Mouse (Mus musculus) brown adipose tissue, adult 24 weeks (tissue): ENCODE measurements around the gene Supt3. TPM values are rescaled to one million over a fixed set of nuclear protein-coding genes. Genes with fewer than 3 reads are reported as not detected.

ENCODE experiments used
- H3K27ac ChIP-seq: fragments of 200-500 bp; replicated peaks from 2 replicates; pipeline ENCODE4 v1.5.1; 2012; ENCODE audit warnings: low read depth, mild to moderate bottlenecking, low read length
- H3K4me1 ChIP-seq: fragments of 200-500 bp; 2 replicates; pipeline ENCODE4 v1.6.1; 2012; ENCODE audit warnings: low read length, mixed read lengths; ENCODE audit not compliant: control insufficient read depth, insufficient read depth, insufficient read length
- H3K4me3 ChIP-seq: fragments of 200-500 bp; 2 replicates; pipeline ENCODE4 v1.5.1; 2012; ENCODE audit warnings: low read depth, mild to moderate bottlenecking, low read length, moderate library complexity; ENCODE audit not compliant: insufficient read depth
- polyA plus RNA-seq: library from polyadenylated mRNA; stranded (reverse); fragments of >200 nt; gene quantifications from 2 replicates; pipeline ENCODE4 v1.2.4, GENCODE M21; 2012; ENCODE audit not compliant: missing spikeins, insufficient read depth, insufficient read length

Gene Supt3
- polyA plus RNA-seq, 1 experiment = 24.0 TPM

DNA sequence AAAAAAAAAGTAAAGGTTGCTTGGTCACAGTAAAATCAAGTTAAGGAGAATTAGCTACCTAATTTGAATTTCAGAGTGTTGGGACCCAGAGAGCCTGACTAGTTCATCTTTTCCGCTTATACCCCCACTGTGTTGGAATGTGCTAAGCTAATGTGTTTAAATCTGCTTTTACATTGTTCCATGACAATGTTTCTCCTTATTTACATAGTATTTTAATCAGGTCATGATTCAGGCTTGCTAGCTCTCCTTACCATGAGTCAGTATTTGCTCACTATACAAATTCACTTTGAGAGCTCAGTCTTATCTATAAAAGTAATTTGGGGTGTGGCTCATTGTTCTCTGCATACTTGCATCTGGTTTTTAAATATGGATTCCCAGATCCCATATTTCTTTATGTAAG is 9.6 kb upstream of the Supt3 start:
- Histone ChIP-seq H3K4me1 (no peaks in the 10 kb centered on the region), H3K27ac (no peak overlapping the region), H3K4me3 (no peak overlapping the region)

DNA sequence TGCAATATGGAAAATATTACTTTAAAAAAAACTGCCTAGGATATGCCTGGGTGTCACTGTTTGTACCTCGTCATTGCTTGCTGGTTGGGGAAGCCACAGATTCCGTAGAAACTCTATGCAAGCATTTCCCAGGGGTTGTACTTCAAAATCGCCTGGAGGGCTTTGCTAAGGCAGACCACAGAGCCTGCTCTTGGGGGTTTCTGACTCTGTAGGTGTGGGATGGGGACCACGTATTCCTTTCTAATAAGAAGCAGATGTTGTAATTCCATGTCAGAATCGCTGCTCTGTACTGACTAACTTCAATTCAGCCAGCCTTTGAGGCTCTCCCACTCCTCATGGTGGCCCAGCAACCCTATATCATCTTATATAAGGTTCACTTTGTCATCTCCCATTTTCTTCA is 8.4 kb upstream of the Supt3 start:
- Histone ChIP-seq H3K27ac (no peak overlapping the region), H3K4me1 (no peaks in the 10 kb centered on the region), H3K4me3 (no peak overlapping the region)

DNA sequence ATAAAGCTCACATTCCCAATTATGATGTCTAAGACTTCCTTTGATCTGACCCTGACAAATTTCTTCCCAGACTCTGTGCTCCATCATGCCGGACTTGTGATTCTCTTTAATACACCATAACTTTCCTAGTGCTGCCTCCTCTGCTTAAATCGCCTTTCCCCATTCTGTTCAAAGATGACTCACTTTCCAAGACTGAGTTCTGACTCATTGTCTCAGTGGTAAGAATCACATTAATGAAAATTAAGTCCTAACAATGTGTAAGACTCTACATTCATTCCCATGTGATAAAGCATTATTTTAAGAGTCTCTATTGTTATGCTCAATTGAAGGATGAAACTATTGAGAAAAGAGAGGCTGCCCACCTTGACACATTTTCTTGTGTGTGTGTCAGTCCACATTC is 6.1 kb upstream of the Supt3 start:
- Histone ChIP-seq H3K4me3 (no peak overlapping the region), H3K27ac (no peak overlapping the region), H3K4me1 (no peaks in the 10 kb centered on the region)

DNA sequence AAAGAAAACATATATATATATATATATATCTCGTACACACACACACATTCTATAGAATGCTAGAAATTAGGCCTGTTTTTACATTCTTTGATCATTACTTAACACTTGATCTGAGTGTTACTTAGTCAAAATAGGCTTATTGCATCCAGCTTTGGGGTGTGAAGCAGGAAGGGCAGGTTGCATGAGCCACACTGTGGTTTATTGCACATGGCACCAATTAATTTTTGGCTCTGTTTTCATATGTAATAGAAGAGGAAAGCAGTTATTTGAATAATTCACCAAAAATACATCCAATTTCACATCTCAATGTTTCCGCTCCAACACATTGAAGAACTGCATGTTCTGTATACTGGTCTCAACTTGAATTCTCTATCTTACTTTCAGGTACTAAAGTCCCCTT is 4.4 kb upstream of the Supt3 start:
- H3K4me3 ChIP-seq = no peak overlapping the region
- H3K4me1 ChIP-seq = no peaks in the 10 kb centered on the region
- no peak overlapping the region for H3K27ac ChIP-seq

DNA sequence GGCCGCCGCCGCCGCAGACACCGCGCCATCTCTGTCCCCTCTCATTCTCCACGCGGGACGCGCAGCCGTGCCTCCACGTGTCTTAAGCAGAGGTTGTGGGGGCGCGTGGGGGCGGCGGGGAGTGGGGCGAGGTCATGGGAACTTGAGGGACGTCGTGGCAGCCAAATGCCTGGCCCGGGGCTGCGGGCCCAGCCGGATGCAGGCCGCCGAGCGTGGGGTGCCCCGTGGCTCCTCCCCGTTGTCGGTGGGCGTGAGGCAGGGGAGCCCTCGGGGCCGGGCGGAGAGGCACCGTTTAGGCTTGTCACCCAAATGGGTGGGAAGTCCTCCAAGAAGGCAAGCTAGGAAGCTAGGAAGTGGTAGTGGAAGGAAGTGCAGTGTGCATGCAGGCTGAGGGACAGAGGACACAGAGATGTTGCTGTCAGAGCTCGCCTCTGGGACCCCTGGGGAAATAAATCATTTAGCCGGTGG is 419 bp downstream of the Supt3 start:
- H3K27ac ChIP-seq = peak overlapping the region; percentile 32
- H3K4me3 ChIP-seq = peak overlapping the region; percentile 65
- H3K4me1 ChIP-seq = no peaks in the 10 kb centered on the region

DNA sequence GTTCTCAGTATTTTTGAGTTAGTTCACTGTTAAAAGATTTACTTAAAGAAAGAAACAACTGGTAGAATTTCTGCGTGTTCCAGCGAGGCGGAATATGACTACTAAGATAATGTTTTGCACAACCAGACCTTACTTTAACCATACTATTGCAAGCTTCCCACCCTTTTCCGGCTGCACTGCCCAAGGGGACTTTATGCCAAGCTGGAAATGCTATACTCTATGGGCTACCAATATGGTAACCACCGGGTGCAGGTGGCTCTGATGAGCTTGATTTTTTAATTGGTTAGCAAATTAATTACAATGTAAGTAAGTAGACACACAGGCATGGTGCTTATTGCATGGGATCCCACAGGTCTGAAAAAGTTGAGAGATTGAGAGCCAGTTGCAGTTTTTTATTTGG is 1.2 kb downstream of the Supt3 start:
- Histone ChIP-seq H3K4me3 (no peak overlapping the region), H3K4me1 (no peaks in the 10 kb centered on the region), H3K27ac (no peak overlapping the region)

DNA sequence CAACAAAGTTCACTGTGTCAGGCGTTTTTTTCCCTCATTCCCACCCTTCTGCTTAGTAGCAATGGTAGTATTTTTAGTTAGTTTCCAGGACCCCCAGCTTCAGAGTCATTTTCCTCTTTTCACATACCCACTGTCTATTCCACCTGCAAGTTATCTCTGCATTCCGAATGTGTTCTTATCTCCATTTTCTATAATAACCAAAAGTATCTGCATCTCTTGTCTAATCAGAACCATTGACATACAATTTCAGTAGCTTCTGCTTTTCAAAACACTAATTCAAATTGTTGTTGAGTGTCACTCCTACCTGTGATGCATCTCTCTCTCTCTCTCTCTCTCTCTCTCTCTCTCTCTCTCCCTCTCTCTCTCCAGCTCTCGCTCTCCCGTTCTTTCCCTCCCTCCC is 3.4 kb downstream of the Supt3 start:
- Histone ChIP-seq H3K4me1 (no peaks in the 10 kb centered on the region), H3K27ac (no peak overlapping the region)

DNA sequence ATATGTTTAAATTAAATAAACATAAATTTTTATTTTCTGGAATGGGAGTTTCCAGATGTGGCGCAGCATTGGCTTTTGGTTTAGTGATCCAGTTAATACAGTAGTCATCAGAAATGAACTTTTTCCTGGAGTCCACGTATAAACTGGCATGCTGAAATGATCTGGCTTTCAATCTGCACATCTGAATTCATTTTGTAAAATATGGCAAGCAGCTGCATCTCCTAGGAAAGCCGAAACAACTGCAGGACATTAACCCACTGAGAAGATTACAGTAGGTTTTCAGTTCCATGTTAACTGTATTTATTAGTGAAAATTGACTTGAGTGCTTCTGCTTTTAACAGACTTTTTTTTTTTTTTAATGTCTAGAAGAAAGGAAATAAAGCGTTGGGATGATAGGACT is 5.4 kb downstream of the Supt3 start:
- Histone ChIP-seq H3K27ac (no peak overlapping the region), H3K4me3 (no peak overlapping the region)

More for the DNA sequence above, 3.4 kb downstream of the Supt3 start:
- H3K4me3 ChIP-seq = no peak overlapping the region

DNA sequence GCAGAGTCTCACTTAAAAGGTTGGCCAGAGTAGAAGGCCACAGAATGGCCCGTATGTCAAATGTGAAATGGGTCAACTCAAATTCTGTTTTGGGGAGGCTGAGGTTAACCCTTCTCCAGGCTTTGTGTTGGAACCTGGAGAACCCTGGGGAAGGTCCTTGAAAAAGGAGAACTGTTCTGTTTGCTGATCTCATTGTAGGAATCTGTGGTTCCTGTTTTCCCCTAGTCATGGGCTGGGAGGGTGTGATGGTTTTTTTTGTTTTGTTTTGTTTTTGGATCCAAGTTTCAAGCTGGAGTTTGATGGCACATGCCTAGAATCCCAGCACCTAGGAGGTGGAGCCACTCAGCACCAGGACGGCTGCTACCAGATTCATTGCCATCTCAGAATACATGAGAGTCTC is 6.2 kb downstream of the Supt3 start:
- H3K4me3 ChIP-seq = no peak overlapping the region
- peaks cover 4% of the 10 kb centered on the region; the same call in 1 of the 2 replicates for H3K4me1 ChIP-seq
- H3K27ac ChIP-seq = no peak overlapping the region

More for the DNA sequence above, 5.4 kb downstream of the Supt3 start:
- H3K4me1 ChIP-seq = peaks cover 4% of the 10 kb centered on the region; the same call in 1 of the 2 replicates

DNA sequence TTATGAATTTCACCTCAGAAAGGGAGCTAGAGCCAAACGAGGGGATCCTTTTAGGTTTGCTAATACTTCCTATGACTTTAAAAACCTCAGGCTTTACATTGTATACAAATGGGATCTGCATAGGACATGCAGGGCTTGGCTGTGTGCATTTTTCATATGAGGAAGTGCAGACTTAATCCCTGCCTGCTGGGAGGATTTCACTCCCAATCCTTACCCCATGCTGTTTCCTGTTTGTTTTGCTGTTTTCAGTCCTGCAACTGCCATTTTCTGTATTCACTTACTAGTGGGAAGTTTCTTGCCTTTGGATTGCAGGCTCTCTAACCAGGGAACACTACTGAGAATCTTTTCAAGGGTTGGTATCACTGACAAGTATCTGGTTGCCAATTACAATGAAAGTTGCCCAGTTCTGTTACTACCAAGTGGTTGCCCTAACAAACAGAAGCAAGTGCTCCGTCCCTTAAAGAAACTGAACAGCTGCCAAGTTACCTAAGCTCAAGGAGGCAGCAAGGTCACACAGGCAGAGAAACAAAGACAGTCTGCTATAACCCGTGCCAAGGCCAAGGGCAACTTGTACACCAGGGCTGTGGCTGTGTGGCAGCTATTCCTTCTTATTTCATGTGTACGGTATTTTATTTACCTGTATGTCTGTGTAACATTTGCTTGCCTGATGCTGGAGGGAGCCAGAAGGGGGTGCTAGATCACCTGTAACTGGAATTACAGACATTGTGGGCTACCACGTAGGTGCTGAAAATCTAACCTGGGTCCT is 12.2 kb downstream of the Supt3 start:
- 0 out of 2 replicates have a peak overlapping the region, but pooled peaks have one; percentile 4 for H3K27ac ChIP-seq
- peaks cover 4% of the 10 kb centered on the region; the same call in 1 of the 2 replicates for H3K4me1 ChIP-seq
- no peak overlapping the region for H3K4me3 ChIP-seq

DNA sequence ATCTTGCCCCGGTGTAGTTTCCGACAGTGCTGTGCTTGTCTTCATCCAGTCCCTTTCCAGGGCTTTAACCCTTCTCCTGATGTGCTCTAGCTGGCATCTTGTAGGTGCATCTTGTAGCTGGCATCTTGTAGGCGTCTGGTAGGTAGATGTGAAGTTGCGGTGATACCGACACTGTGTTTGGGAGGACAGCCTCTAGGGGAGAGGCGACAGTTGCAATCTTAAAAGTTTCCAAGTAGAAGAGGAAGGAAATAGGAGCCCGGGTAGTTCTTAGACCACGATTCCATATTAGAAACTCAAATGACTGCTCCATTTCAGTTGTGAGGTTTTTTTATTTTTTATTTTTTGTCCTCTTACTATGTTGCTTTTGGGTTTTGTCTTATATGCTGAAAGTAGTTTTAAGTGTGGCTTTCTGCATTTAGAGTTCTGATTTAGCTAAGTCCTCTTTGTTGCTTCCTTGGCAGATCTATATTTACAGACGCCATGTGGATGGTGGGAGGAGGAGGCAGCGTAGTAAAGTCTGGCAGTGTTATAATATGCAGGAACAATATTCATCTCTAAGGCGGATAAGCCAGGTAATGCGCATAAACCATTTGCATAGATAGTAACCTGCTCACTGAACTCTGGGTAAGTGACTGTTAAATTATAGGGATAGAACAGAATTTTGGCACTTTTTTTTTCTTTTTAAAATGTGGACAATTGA is 15.4 kb downstream of the Supt3 start:
- Histone ChIP-seq H3K4me1 (no peaks in the 10 kb centered on the region), H3K27ac (no peak overlapping the region), H3K4me3 (no peak overlapping the region)

DNA sequence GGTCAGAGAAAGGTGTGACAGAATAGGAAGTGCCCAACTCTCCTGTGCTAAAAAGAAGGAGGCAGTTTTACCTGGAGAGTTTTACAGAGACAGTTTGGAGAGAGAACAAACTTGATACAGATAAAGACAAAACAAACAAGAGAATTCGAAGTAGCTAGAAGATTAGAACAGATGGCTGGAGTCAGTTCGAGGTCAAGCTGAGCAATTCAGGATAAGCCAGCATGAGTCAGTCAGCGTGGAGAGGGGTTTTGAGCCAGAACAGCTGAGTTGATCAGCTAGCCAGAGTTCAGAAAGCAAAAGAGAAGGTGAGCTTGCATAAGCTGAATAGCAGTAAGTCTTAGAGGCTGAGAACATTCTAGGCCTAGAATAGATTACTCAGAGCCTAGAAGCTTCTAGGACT is 20.4 kb downstream of the Supt3 start:
- H3K4me3 ChIP-seq = no peak overlapping the region
- no peak overlapping the region for H3K27ac ChIP-seq
- H3K4me1 ChIP-seq = no peaks in the 10 kb centered on the region

DNA sequence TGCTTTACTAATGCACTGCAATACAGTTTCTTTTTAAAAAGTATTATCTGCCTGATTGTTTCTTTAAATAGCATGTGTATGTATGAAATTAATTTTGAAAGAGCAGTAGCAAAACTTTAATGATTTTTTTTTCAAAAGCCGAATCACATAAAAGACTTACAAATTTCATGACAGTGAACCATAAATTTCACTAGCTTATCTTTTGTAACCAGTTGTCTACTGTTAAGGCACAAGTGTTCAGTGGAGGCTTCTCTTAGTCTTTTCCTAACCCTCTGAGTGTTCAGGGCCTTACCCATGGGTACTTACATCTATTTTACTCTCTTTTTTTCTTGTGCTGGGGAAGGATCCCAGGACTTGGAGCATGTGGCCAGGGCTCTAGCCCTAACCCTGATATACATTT is 30.1 kb downstream of the Supt3 start:
- Histone ChIP-seq H3K27ac (no peak overlapping the region), H3K4me1 (no peaks in the 10 kb centered on the region)

DNA sequence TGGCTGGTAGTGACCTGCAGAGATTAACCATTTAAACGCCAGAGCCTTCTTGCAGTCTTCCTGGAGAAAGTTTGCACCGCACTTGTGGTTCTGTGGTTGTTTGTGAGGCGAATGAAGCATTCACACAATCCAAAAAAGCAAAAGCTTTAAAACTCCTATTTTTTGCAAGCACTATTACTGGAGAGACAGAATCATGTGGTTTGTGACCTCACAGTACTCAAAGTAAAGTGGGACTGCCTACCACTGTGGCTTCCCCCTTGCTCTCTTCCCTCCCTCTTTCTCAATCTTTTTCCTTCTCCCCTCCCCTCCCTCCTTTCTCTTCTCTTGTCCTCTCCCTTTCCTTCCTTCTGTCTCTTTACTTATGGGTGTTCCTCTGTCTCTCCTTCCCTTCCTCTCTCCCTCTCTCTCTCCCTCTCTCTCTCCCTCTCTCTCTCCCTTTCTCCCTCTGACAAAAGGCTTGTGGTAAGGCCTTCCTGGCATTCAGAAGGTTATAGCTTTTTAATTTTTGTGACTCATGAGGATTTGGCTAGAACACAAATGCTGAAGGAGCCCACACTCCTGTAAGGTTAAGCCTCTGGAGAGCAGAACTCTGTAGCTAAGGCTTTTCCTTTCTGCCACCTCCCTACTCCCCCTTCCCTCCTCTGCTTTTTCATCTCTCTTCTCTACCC is 37.7 kb downstream of the Supt3 start, which contains the start of gene Runx2:
Gene Runx2 (minus strand): TSS at position 290 of the 668 bp plus-strand sequence.
- no peaks in the 10 kb centered on the region for H3K4me1 ChIP-seq
- no peak within 1 kb of the TSS for H3K4me3 ChIP-seq
- H3K27ac ChIP-seq = no peak within 1 kb of the TSS

More for the DNA sequence above, 30.1 kb downstream of the Supt3 start:
- no peak overlapping the region for H3K4me3 ChIP-seq

DNA sequence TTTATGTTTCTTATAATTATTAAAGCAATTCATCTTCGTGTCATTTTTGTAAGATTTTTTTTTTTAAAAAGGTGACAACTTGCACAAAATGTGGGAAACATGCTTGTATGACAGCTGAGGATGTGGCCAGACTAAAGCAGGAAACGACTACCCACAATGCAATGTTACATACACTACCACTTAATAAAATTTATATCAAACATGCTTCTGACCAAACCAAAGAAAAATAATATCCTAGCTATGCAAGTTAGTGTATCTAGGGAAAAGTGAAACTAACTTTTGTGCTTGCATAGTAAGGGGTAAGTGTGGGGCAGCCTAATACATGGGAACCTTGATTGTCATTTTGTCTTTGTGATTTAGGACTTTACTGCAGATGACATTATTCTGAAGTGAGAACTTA is 41.9 kb downstream of the Supt3 start:
- Histone ChIP-seq H3K27ac (no peak overlapping the region), H3K4me3 (no peak overlapping the region), H3K4me1 (no peaks in the 10 kb centered on the region)
